Comparison of ENCODE assay signal across 12 mouse cellular contexts in the genomic region with DNA sequence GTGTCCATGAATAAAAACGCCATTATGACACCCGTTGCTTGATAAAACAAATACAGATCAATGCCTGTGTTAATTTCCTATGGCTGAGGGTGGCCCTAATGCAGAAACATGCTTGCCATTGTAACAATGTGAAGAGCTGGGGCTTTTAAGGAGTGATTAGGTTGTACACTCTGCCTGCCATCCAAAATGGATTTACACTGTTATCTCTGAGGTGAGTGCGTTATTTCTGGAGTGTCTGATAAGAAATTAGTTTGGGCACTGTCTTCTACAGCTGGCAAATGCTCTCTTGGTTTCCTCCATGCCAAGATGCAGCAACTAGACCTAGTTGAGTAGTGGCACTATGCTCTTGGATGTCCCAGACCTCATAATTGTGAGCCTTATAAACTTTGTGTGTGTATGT.
"Had no signal": no experiment of that assay in that cellular context is flagged by ENCODE, and none has a peak within 500 bp of the region (broad histone marks: within the 10 kb centered on the region; RNA-seq: fewer than 3 reads in every experiment).

No protein-coding gene starts in this region.

- DNase-seq: gastrocnemius, postnatal 14 days; gastrocnemius, postnatal 36 days; heart, adult 11 months; heart, postnatal 14 days; kidney, adult 11 months; kidney, adult 2 months; kidney, adult 9 months; kidney, postnatal 14 days; kidney, postnatal 36 days; liver had no signal

- ATAC-seq: hindbrain, postnatal 0 days; intestine, embryonic 16.5 days had no signal
